Mouse (Mus musculus): ENCODE results near the gene Atp8a2. TPM values are rescaled to one million over a fixed set of nuclear protein-coding genes. Genes with fewer than 3 reads are reported as not detected.
A peak's percentile ranks its signal among the peaks of the same experiment; 100 is the strongest.

The Atp8a2 gene
- total and polyA plus RNA-seq, 2 experiments from 2014 or later = 43.0 to 81.7 TPM

- Histone ChIP-seq H3K4me2 (ENCODE audit: low read depth, low read length, poor library complexity, severe bottlenecking) (no peak overlapping the region), H3K9me3 (ENCODE audit: low read length) (no peaks in the 10 kb centered on the region), H3K27ac (ENCODE audit: low read depth, low read length) (no peak overlapping the region), H3K4me3 (ENCODE audit: low read depth, low read length) (no peak overlapping the region), H3K36me3 (ENCODE audit: insufficient read depth, low read length) (no peaks in the 10 kb centered on the region), H3K27me3 (ENCODE audit: insufficient read depth, low read length) (no peaks in the 10 kb centered on the region), H3K4me1 (ENCODE audit: insufficient read depth, low read length) (no peaks in the 10 kb centered on the region), H3K9ac (replicated peaks; ENCODE audit: low read length, poor library complexity, severe bottlenecking) (no peak overlapping the region)
- DNase-seq (ENCODE audit: low spot score) = no peak
- ATAC-seq (ENCODE audit: low FRiP score) = no peak
- TF ChIP-seq CTCF (IDR thresholded peaks at IDR 0.05) = no peak
- 88% methylated on average over 3 of the region's 3 CpGs for WGBS
Measured at GRCm38 (mm10) chr14:59880829-59881228, 316.1 kb downstream of the Atp8a2 start.

GRCm38 (mm10) chr14:59878248-59878647 is 318.7 kb downstream of the Atp8a2 start:
- TF ChIP-seq CTCF (IDR thresholded peaks at IDR 0.05) = no peak
- Histone ChIP-seq H3K36me3 (ENCODE audit: insufficient read depth, low read length) (no peaks in the 10 kb centered on the region), H3K4me3 (ENCODE audit: low read depth, low read length) (no peak overlapping the region), H3K4me2 (ENCODE audit: low read depth, low read length, poor library complexity, severe bottlenecking) (no peak overlapping the region), H3K9ac (replicated peaks; ENCODE audit: low read length, poor library complexity, severe bottlenecking) (no peak overlapping the region), H3K27me3 (ENCODE audit: insufficient read depth, low read length) (no peaks in the 10 kb centered on the region), H3K4me1 (ENCODE audit: insufficient read depth, low read length) (no peaks in the 10 kb centered on the region), H3K27ac (ENCODE audit: low read depth, low read length) (no peak overlapping the region), H3K9me3 (ENCODE audit: low read length) (no peaks in the 10 kb centered on the region)
- ATAC-seq (ENCODE audit: low FRiP score) (no peak), DNase-seq (ENCODE audit: low spot score) (no peak)
- 87% methylated on average over 3 of the region's 3 CpGs for WGBS

DNA sequence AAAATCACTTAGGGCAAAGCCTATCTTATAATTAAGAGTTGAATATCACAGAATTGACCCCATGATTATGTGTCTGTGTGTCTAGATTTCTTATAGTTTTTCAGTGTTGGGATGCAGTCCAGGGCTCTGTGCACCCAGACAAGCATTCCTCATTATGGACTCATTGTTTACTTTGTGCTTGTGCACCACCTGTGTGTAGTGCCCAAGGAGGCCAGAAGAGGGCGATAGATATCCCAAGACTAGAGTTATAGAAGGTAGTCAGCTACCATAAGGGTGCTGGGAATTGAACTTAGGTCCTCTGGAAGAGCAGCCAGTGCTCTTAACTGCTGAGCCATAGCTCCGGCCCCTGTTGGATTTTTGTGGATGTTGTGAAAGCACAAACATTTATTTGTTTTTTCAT is 320.5 kb downstream of the Atp8a2 start:
- Histone ChIP-seq H3K4me2 (ENCODE audit: low read depth, low read length, poor library complexity, severe bottlenecking) (no peak overlapping the region), H3K27me3 (ENCODE audit: insufficient read depth, low read length) (no peaks in the 10 kb centered on the region), H3K9ac (replicated peaks; ENCODE audit: low read length, poor library complexity, severe bottlenecking) (no peak overlapping the region), H3K4me1 (ENCODE audit: insufficient read depth, low read length) (no peaks in the 10 kb centered on the region), H3K9me3 (ENCODE audit: low read length) (no peaks in the 10 kb centered on the region), H3K36me3 (ENCODE audit: insufficient read depth, low read length) (no peaks in the 10 kb centered on the region), H3K4me3 (ENCODE audit: low read depth, low read length) (no peak overlapping the region), H3K27ac (ENCODE audit: low read depth, low read length) (no peak overlapping the region)
- ATAC-seq (ENCODE audit: low FRiP score) (no peak), DNase-seq (ENCODE audit: low spot score) (no peak)
- TF ChIP-seq CTCF (IDR thresholded peaks at IDR 0.05) = peak; percentile 33; the same call in 1 of the 2 replicates
- WGBS = 81% methylated on average over 2 of the region's 2 CpGs

DNA sequence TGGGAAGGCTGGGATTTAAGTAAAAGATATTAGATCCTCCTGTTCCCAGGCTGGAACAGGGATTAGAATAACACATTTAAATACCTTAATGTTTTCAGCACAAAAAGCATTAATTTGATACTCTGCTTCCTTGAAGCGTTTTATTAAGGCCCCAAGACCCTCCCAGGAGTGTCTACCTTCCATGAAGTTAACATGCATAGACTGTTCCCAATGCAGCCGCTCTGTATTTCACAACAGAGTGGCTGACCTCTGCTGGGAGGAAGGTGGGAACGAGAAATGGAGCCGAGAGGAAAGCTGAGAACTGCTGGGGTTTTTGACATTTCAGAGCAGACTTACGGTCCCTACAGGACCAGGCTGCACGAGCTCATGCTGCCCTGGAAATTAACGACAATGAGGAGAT is 328.6 kb downstream of the Atp8a2 start:
- Histone ChIP-seq H3K36me3 (ENCODE audit: insufficient read depth, low read length) (no peaks in the 10 kb centered on the region), H3K4me2 (ENCODE audit: low read depth, low read length, poor library complexity, severe bottlenecking) (no peak overlapping the region), H3K27me3 (ENCODE audit: insufficient read depth, low read length) (no peaks in the 10 kb centered on the region), H3K4me3 (ENCODE audit: low read depth, low read length) (no peak overlapping the region), H3K9ac (replicated peaks; ENCODE audit: low read length, poor library complexity, severe bottlenecking) (no peak overlapping the region), H3K9me3 (ENCODE audit: low read length) (no peaks in the 10 kb centered on the region), H3K4me1 (ENCODE audit: insufficient read depth, low read length) (no peaks in the 10 kb centered on the region; the same call in 1 of the 2 replicates), H3K27ac (ENCODE audit: low read depth, low read length) (peak overlapping the region; percentile 65)
- no peak for ATAC-seq (ENCODE audit: low FRiP score)
- peak; percentile 33; the same call in 1 of the 2 replicates for TF ChIP-seq CTCF (IDR thresholded peaks at IDR 0.05)
- DNase-seq (ENCODE audit: low spot score) = no peak
- 61% methylated on average over 7 of the region's 7 CpGs for WGBS

- H3K9ac ChIP-seq (replicated peaks; ENCODE audit: low read length, poor library complexity, severe bottlenecking) = no peak overlapping the region
- 49% methylated on average over 7 of the region's 7 CpGs for WGBS
- no peaks in the 10 kb centered on the region for H3K36me3 ChIP-seq (ENCODE audit: insufficient read depth, low read length)
- peak; percentile 70; the same call in 1 of the 2 replicates for ATAC-seq (ENCODE audit: low FRiP score)
- no peaks in the 10 kb centered on the region; the same call in 1 of the 2 replicates for H3K4me1 ChIP-seq (ENCODE audit: insufficient read depth, low read length)
- H3K27me3 ChIP-seq (ENCODE audit: insufficient read depth, low read length) = no peaks in the 10 kb centered on the region
- no peak overlapping the region for H3K4me2 ChIP-seq (ENCODE audit: low read depth, low read length, poor library complexity, severe bottlenecking)
- no peak overlapping the region for H3K4me3 ChIP-seq (ENCODE audit: low read depth, low read length)
- H3K9me3 ChIP-seq (ENCODE audit: low read length) = no peaks in the 10 kb centered on the region
- no peak for DNase-seq (ENCODE audit: low spot score)
- no peak for TF ChIP-seq CTCF (IDR thresholded peaks at IDR 0.05)
- peak overlapping the region; percentile 65; the same call in 1 of the 2 replicates for H3K27ac ChIP-seq (ENCODE audit: low read depth, low read length)
Measured at GRCm38 (mm10) chr14:59867749-59868148, 329.2 kb downstream of the Atp8a2 start.

DNA sequence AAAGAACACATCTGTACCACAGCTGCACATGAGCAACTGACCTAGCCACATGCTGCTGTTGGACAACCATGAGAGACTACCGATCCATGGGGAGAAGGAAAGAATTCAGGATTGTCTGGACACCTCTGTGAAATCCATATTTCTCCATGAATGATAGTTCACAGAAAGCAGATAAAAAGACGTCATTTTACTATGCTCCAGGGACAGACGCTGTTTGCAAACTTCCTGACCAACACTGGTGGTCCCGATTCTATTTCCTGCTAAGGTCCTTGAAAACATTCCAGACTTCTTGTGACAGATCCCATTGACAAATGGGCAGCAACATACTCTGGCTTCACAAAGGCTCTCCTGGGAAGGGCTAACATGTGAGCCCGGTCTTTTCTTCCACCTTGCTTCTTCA is 331.0 kb downstream of the Atp8a2 start:
- Histone ChIP-seq H3K9ac (replicated peaks; ENCODE audit: low read length, poor library complexity, severe bottlenecking) (no peak overlapping the region), H3K4me1 (ENCODE audit: insufficient read depth, low read length) (no peaks in the 10 kb centered on the region; the same call in 1 of the 2 replicates), H3K27me3 (ENCODE audit: insufficient read depth, low read length) (no peaks in the 10 kb centered on the region), H3K4me3 (ENCODE audit: low read depth, low read length) (no peak overlapping the region), H3K9me3 (ENCODE audit: low read length) (no peaks in the 10 kb centered on the region), H3K27ac (ENCODE audit: low read depth, low read length) (no peak overlapping the region), H3K36me3 (ENCODE audit: insufficient read depth, low read length) (no peaks in the 10 kb centered on the region), H3K4me2 (ENCODE audit: low read depth, low read length, poor library complexity, severe bottlenecking) (no peak overlapping the region)
- no peak for ATAC-seq (ENCODE audit: low FRiP score)
- WGBS = 86% methylated on average over 5 of the region's 5 CpGs
- TF ChIP-seq CTCF (IDR thresholded peaks at IDR 0.05) = no peak
- DNase-seq (ENCODE audit: low spot score) = no peak
